In the genomic region with DNA sequence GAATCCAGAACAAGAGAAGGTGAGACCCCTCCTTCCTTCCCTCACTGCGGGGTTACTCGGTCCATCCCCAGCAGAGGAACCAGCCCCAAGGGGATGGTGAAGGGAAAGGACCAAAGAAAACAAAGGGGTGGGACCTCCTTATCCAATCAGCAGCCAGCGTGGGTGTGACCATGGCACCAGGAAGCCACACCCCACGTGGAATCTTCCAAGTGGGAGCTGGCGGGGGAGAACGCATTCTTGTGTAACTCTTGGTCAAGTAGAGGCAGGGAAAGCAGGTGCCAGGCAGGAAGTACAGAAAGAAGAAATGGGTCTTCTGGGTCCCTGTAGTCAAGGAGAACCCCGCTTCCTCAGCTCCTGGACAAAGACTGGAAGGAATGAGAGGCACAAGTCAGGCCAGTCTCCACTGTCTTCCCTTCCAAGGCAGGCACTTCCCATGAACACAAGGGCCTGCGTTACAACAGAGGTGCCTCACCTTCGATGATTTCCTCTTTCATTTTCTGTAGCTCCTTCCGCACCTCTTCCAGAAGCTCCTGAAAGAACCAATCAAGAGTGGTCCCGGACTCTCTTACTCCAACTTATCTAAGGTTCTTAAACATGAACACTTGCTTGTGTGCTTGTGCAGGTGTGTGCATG, we compare ENCODE assay signal across 8 mouse cellular contexts. TPM values are rescaled to one million over a fixed set of nuclear protein-coding genes. Genes with fewer than 3 reads are reported as not detected.
DNase-seq lines count a peak whose midpoint lies in the region; ATAC-seq lines count a peak whose summit lies in the region.

No protein-coding gene starts in this region.

- WGBS in hindbrain, embryonic 11.5 days = 36% methylated on average over 11 of the region's 11 CpGs

- H3K4me1 ChIP-seq in hindbrain, embryonic 11.5 days (replicated peaks; ENCODE audit: control insufficient read depth, insufficient read depth, low read length) = no peaks in the 10 kb centered on the region

- peak; percentile 78 for ATAC-seq in hindbrain, embryonic 11.5 days (ENCODE audit: low FRiP score)

- H3K27ac ChIP-seq in hindbrain, embryonic 11.5 days (ENCODE audit: low read depth, low read length) = no peak overlapping the region

- H3K36me3 ChIP-seq in hindbrain, embryonic 11.5 days (ENCODE audit: control insufficient read depth, insufficient read depth, low read length) = no peaks in the 10 kb centered on the region

- H3K9ac ChIP-seq in hindbrain, embryonic 11.5 days (ENCODE audit: low read depth, low read length) = no peak overlapping the region

- H3K9me3 ChIP-seq in hindbrain, embryonic 11.5 days (ENCODE audit: control insufficient read depth, low read length) = no peaks in the 10 kb centered on the region

- DNase-seq in CD4-positive helper T cell, adult 2 months (ENCODE audit: low read depth, low spot score) = peak; percentile 36
- DNase-seq in adrenal gland, postnatal 14 days = peak; percentile 83
- DNase-seq in forelimb bud, embryonic 11.5 days (ENCODE audit: low read depth, low spot score) = peak; percentile 65
- peak; percentile 71 for DNase-seq in hindbrain, embryonic 11.5 days (ENCODE audit: low spot score)
- DNase-seq in left cerebral cortex, adult 11 months (ENCODE audit: low spot score) = peak; percentile 67
- DNase-seq in lung, postnatal 4 days = peak; percentile 88 to 90
- DNase-seq in right cerebral cortex, postnatal 14 days = peak; percentile 57
- no peak for DNase-seq in cerebellum, adult 18-20 months

- no peak overlapping the region for H3K4me2 ChIP-seq in hindbrain, embryonic 11.5 days (replicated peaks; ENCODE audit: low read depth, low read length)

- H3K4me3 ChIP-seq in hindbrain, embryonic 11.5 days (ENCODE audit: low read depth, low read length) = no peak overlapping the region

- H3K27me3 ChIP-seq in hindbrain, embryonic 11.5 days (ENCODE audit: control insufficient read depth, insufficient read depth, low read length) = no peaks in the 10 kb centered on the region; the same call in 1 of the 2 replicates

RNA-seq across cellular contexts. Expression of a gene that starts 14.1 kb away (rescaled TPM):
- total RNA-seq in adrenal gland, postnatal 14 days (2021) = 62.0 and 79.0 TPM in 2 replicates
- 29.2 and 50.2 TPM in 2 replicates for polyA plus RNA-seq in hindbrain, embryonic 11.5 days (2014; fragmentation: Nextera tagmentation; extraction: Ambion mirVana)

RNA-seq across cellular contexts. Expression of a gene that starts 22.4 kb away (rescaled TPM):
- total RNA-seq in adrenal gland, postnatal 14 days (2021) = 0.19 TPM in 1 of 2 replicates, not detected in the other
- polyA plus RNA-seq in hindbrain, embryonic 11.5 days (2014; fragmentation: Nextera tagmentation; extraction: Ambion mirVana) = 0.18 TPM in 1 of 2 replicates, not detected in the other

RNA-seq across cellular contexts. Expression of a gene that starts 24.9 kb away (rescaled TPM):
- total RNA-seq in adrenal gland, postnatal 14 days (2021) = 6.0 and 7.9 TPM in 2 replicates
- polyA plus RNA-seq in hindbrain, embryonic 11.5 days (2014; fragmentation: Nextera tagmentation; extraction: Ambion mirVana) = 49.6 and 52.1 TPM in 2 replicates

RNA-seq across cellular contexts. Expression of a gene that starts 29.4 kb away (rescaled TPM):
- total RNA-seq in adrenal gland, postnatal 14 days (2021) = 27.5 and 28.5 TPM in 2 replicates
- polyA plus RNA-seq in hindbrain, embryonic 11.5 days (2014; fragmentation: Nextera tagmentation; extraction: Ambion mirVana) = 42.2 and 42.4 TPM in 2 replicates

RNA-seq across cellular contexts. Expression of a gene that starts 45.2 kb away (rescaled TPM):
- total RNA-seq in adrenal gland, postnatal 14 days (2021) = 9.7 and 12.4 TPM in 2 replicates
- polyA plus RNA-seq in hindbrain, embryonic 11.5 days (2014; fragmentation: Nextera tagmentation; extraction: Ambion mirVana) = 1.6 and 2.6 TPM in 2 replicates

Comparison
In these comparisons a context has a peak if more than half of its experiments do, and no peak if none do; other contexts are left out.
1. DNase-seq: peak in CD4-positive helper T cell, adult 2 months (single experiment), adrenal gland, postnatal 14 days (single experiment), forelimb bud, embryonic 11.5 days (single experiment), hindbrain, embryonic 11.5 days (single experiment), left cerebral cortex, adult 11 months (single experiment), lung, postnatal 4 days (2 of 2) and right cerebral cortex, postnatal 14 days (single experiment); none in cerebellum, adult 18-20 months (0 of 2).